Mouse (Mus musculus) embryonic facial prominence, embryonic 11.5 days (tissue): ENCODE data around the gene Wdsub1. TPM values are rescaled to one million over a fixed set of nuclear protein-coding genes. Genes with fewer than 3 reads are reported as not detected.

Source experiments
- ATAC-seq: fragments of 200-750 bp; cut with Nextera tagmentation; replicated peaks from 2 replicates; pipeline ENCODE4 v1.8.0; 2017; ENCODE audit warnings: low read depth; ENCODE audit not compliant: insufficient number of reproducible peaks, low FRiP score, low TSS enrichment
- DNase-seq: peaks from one replicate; pipeline ENCODE4 v3.0.0-alpha.2; 2015; ENCODE audit warnings: low spot score
- H3K27ac ChIP-seq: fragments of 300-500 bp; sonication (generic); replicated peaks from 2 replicates; pipeline ENCODE4 v1.5.1; 2014; ENCODE audit warnings: mild to moderate bottlenecking, low read depth, low read length, control low read depth
- H3K27me3 ChIP-seq: fragments of 300-500 bp; sonication (generic); 2 replicates; pipeline ENCODE4 v1.6.1; 2014; ENCODE audit warnings: mild to moderate bottlenecking, low read length, moderate library complexity, mixed read lengths; ENCODE audit not compliant: control insufficient read depth, insufficient read depth
- H3K36me3 ChIP-seq: fragments of 300-500 bp; sonication (generic); replicated peaks from 2 replicates; pipeline ENCODE4 v1.6.1; 2014; ENCODE audit warnings: low read depth, mild to moderate bottlenecking, low read length, moderate library complexity, mixed read lengths; ENCODE audit not compliant: control insufficient read depth, insufficient read depth
- H3K4me1 ChIP-seq: fragments of 300-500 bp; sonication (generic); 2 replicates; pipeline ENCODE4 v1.6.1; 2014; ENCODE audit warnings: low read length, mixed read lengths; ENCODE audit not compliant: control insufficient read depth, insufficient read depth
- H3K4me2 ChIP-seq: fragments of 300-500 bp; sonication (generic); 2 replicates; pipeline ENCODE4 v1.6.1; 2014; ENCODE audit warnings: low read depth, mild to moderate bottlenecking, control low read depth, low read length, moderate library complexity
- H3K4me3 ChIP-seq: fragments of 300-500 bp; sonication (generic); 2 replicates; pipeline ENCODE4 v1.5.1; 2014; ENCODE audit warnings: low read depth, low read length, control low read depth
- H3K9ac ChIP-seq: fragments of 300-500 bp; sonication (generic); replicated peaks from 2 replicates; pipeline ENCODE4 v1.6.1; 2014; ENCODE audit warnings: mild to moderate bottlenecking, control low read depth, low read length
- H3K9me3 ChIP-seq: fragments of 300-500 bp; sonication (generic); replicated peaks from 2 replicates; pipeline ENCODE4 v1.6.1; 2016; ENCODE audit warnings: mild to moderate bottlenecking, low read length, inconsistent platforms, mixed read lengths; ENCODE audit not compliant: control insufficient read depth
- WGBS: fragments of 180-500 bp; shearing (Covaris S2); extraction: QIAGEN DNeasy Blood & Tissue Kit; methylation state at CpG from one replicate; pipeline ENCODE4 v1.1.7; 2014; 5-methylcytosine and 5-hydroxymethylcytosine counted together
- polyA plus RNA-seq: library from polyadenylated mRNA; unstranded; fragments of >200 nt; fragmentation: Nextera tagmentation; extraction: Ambion mirVana; gene quantifications from 2 replicates; pipeline ENCODE4 v1.2.1, GENCODE M21; 2014

Gene Wdsub1
- polyA plus RNA-seq, 1 experiment from 2014 or later = 20.9 TPM

DNA sequence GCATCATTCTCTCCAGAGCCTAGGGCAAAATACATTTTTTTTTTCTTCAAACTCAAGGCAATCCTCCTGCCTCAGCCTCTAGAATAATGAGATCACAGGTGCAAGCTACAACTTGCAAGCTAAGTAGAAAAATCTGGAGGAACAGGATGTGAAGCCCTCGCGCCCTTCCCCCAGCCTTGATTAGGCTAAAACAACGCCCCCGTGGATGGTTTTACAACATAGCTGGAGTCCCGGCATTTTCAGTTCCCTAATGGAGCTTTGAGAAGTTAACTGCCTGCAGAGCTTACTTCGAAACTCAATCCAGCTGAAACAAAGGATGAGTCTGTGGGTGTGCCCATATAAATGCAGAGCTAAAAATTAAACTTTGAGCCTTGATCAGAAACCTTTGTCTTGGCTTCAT lies 7.3 kb upstream of the Wdsub1 start:
- DNase-seq = no peak
- Histone ChIP-seq H3K9me3 (no peaks in the 10 kb centered on the region), H3K4me1 (no peaks in the 10 kb centered on the region), H3K27me3 (no peaks in the 10 kb centered on the region), H3K27ac (no peak overlapping the region), H3K4me2 (no peak overlapping the region), H3K9ac (no peak overlapping the region), H3K36me3 (no peaks in the 10 kb centered on the region; the same call in 1 of the 2 replicates), H3K4me3 (no peak overlapping the region)
- no peak for ATAC-seq
- WGBS = 91% methylated on average over 6 of the region's 6 CpGs

DNA sequence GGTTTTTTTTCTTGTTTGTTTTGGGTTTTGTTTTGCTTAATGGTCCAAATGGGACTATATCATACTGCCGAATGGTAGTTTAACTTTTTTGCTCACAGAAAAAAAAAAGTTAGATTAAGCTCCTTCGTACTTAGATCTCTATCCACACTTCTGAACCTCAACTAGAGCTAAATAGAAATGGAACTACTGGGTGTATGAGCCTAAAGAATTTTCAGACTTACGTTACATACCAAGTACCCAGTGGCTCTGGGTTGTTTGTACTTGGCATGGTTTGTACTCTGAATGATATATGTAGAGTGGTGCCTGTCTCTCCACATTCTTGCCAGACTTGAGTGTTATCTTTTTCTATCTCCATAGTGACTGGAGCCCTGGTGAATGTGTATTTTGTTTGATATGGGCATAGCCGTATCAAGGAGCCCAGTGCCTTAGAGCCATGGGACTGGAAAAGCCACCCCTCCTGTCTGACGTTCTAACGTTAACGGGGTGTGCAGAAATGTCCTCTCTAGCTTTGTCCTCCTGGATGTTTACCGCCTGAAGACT lies 421 bp upstream of the Wdsub1 start:
- Histone ChIP-seq H3K4me2 (peak overlapping the region; percentile 50), H3K9me3 (no peaks in the 10 kb centered on the region), H3K4me1 (no peaks in the 10 kb centered on the region), H3K27me3 (no peaks in the 10 kb centered on the region), H3K4me3 (peak overlapping the region; percentile 81), H3K36me3 (no peaks in the 10 kb centered on the region), H3K9ac (no peak overlapping the region), H3K27ac (no peak overlapping the region)
- DNase-seq (no peak), ATAC-seq (no peak)
- 70% methylated on average over 8 of the region's 8 CpGs for WGBS

DNA sequence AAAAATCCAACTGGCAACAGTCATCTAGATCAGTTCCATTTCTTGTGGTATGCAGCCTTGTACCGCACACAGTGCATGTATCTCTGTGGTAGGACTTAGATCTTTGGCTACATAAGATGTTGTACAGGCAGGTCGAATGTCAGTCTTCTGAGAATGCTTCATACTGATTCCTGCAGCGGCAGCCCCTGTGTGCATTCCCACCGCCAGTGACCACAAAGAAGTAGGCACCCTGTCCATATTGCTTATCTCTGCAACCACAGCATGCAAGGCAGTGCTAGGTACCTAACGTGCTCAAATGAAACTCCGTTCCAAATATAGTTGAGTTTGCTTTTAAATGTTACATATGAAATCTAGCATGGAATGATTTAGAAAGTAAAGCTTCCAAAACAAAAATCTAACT lies 987 bp downstream of the Wdsub1 start:
- no peak overlapping the region for H3K27ac ChIP-seq
- no peaks in the 10 kb centered on the region for H3K36me3 ChIP-seq
- H3K4me3 ChIP-seq = peak overlapping the region; percentile 81; the same call in 1 of the 2 replicates
- peak overlapping the region; percentile 72 for H3K9ac ChIP-seq
- H3K9me3 ChIP-seq = no peaks in the 10 kb centered on the region
- 88% methylated on average over 6 of the region's 6 CpGs for WGBS
- ATAC-seq (no peak), DNase-seq (no peak)
- H3K4me2 ChIP-seq = peak overlapping the region; percentile 50; the same call in 1 of the 2 replicates
- H3K27me3 ChIP-seq = no peaks in the 10 kb centered on the region
- H3K4me1 ChIP-seq = no peaks in the 10 kb centered on the region

- no peak for ATAC-seq
- Histone ChIP-seq H3K9ac (no peak overlapping the region), H3K36me3 (no peaks in the 10 kb centered on the region), H3K4me3 (no peak overlapping the region), H3K4me1 (no peaks in the 10 kb centered on the region), H3K27me3 (no peaks in the 10 kb centered on the region), H3K4me2 (no peak overlapping the region), H3K27ac (no peak overlapping the region), H3K9me3 (no peaks in the 10 kb centered on the region)
- no peak for DNase-seq
- 75% methylated on average over 19 of the region's 19 CpGs for WGBS
Observed at GRCm38 (mm10) chr2:59878221-59878620, 4.2 kb downstream of the Wdsub1 start.

- H3K4me2 ChIP-seq = no peak overlapping the region
- no peaks in the 10 kb centered on the region for H3K36me3 ChIP-seq
- no peak overlapping the region for H3K4me3 ChIP-seq
- no peaks in the 10 kb centered on the region for H3K27me3 ChIP-seq
- no peaks in the 10 kb centered on the region for H3K9me3 ChIP-seq
- ATAC-seq (no peak), DNase-seq (no peak)
- H3K4me1 ChIP-seq = no peaks in the 10 kb centered on the region
- H3K9ac ChIP-seq = no peak overlapping the region
- WGBS = 75% methylated on average over 4 of the region's 4 CpGs
- H3K27ac ChIP-seq = no peak overlapping the region
Observed at GRCm38 (mm10) chr2:59877335-59877734, 5.1 kb downstream of the Wdsub1 start.

DNA sequence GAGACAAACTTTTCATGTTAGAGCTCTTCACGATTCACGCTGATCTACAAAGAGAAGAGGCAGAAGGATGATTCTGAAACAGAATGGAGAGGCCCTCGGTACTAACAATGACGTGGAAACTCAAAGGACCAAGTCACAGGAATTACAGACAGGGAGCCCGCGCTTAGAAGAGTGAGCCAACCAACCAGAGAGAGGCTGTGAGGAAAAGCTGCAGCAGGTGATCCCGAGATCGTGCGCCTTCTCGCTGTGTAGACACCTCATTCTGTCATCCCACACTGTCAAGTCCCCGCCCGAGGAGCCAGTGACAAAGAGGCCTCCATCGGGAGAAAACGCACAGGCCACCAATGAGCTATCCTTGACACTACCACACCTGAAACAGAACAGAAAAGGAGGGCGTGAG lies 5.9 kb downstream of the Wdsub1 start:
- Histone ChIP-seq H3K27me3 (no peaks in the 10 kb centered on the region), H3K4me1 (no peaks in the 10 kb centered on the region), H3K4me3 (no peak overlapping the region), H3K36me3 (no peaks in the 10 kb centered on the region), H3K9me3 (no peaks in the 10 kb centered on the region), H3K27ac (no peak overlapping the region), H3K4me2 (no peak overlapping the region), H3K9ac (no peak overlapping the region)
- ATAC-seq = no peak
- DNase-seq = no peak
- 92% methylated on average over 15 of the region's 15 CpGs for WGBS

DNA sequence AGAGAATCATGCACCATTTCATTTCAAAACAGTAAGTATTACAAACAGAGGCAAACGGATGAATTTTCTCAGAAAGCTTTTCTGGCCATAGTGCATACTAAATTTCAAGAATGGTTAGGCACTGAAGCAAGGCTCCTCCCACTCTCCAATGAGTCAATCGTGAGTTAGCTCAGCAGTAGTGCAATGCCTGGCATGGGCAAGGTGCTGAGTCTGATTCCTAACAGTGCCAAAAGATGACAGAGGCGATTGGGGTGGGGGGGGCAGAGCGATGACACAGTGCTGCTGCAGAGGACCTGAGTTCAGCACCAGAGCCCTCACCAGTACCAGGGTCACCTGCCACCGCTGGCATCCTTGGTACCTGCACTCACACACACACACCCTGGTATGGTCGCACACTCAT lies 11.9 kb downstream of the Wdsub1 start:
- no peak overlapping the region for H3K9ac ChIP-seq
- no peaks in the 10 kb centered on the region for H3K36me3 ChIP-seq
- H3K4me3 ChIP-seq = no peak overlapping the region
- no peak for DNase-seq
- no peaks in the 10 kb centered on the region for H3K4me1 ChIP-seq
- H3K9me3 ChIP-seq = no peaks in the 10 kb centered on the region
- no peak overlapping the region for H3K4me2 ChIP-seq
- no peak for ATAC-seq
- H3K27me3 ChIP-seq = no peaks in the 10 kb centered on the region
- 90% methylated on average over 6 of the region's 6 CpGs for WGBS
- no peak overlapping the region for H3K27ac ChIP-seq

DNA sequence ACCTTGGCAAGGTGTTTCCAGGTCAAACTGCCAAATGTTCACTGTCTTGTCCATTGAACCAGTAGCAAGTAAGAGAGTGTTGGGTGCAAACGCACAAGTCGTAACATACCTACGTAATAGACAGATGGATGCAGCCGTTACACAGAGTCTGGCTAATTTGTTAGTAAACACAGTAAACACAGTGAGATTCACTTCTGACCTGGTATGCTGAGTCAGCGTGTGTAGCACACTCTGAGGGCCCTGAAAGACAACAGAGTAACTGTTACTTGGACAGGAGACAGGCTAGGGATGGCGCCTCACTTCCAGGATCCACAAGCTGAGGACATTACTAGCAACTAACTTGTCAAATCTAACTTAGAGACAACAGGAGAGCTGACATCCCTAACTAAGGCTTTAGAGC lies 19.8 kb downstream of the Wdsub1 start:
- Histone ChIP-seq H3K9ac (no peak overlapping the region), H3K4me2 (no peak overlapping the region), H3K27me3 (no peaks in the 10 kb centered on the region), H3K36me3 (no peaks in the 10 kb centered on the region; the same call in 1 of the 2 replicates), H3K9me3 (no peaks in the 10 kb centered on the region), H3K27ac (no peak overlapping the region), H3K4me1 (no peaks in the 10 kb centered on the region), H3K4me3 (no peak overlapping the region)
- WGBS = 91% methylated on average over 6 of the region's 6 CpGs
- ATAC-seq = no peak
- DNase-seq = no peak
